Mouse (Mus musculus) megakaryocyte, embryonic 14.5 days (primary cell): ENCODE results near the gene Btg1-ps2.
"Not testable (repeated sequence)": the region's sequence is repeated elsewhere in the genome, so short reads cannot be mapped to it uniquely, and the experiment has no call there.

Experiments used
- FLI1 ChIP-seq: IDR thresholded peaks from 2 replicates; pipeline ENCODE4 v1.6.1; 2012; ENCODE audit warnings: low read length, inconsistent platforms, mixed read lengths
- GATA1 ChIP-seq: IDR thresholded peaks from 3 replicates; pipeline ENCODE4 v1.6.1; 2012; ENCODE audit warnings: mixed read lengths, low read length, inconsistent platforms, borderline replicate concordance

- TF ChIP-seq GATA1, FLI1: not testable (repeated sequence)
These were observed 24.3 kb downstream of the Btg1-ps2 start, which contains the start of gene Btg1-ps1 for GRCm38 (mm10) chrX:38018597-38018996.
